Mouse (Mus musculus): ENCODE measurements around the gene Mgst2. TPM values are rescaled to one million over a fixed set of nuclear protein-coding genes. Genes with fewer than 3 reads are reported as not detected.
A peak's percentile ranks its signal among the peaks of the same experiment; 100 is the strongest.

The Mgst2 gene
- polyA plus RNA-seq, 1 experiment from 2014 or later, result 1.3 TPM

DNA sequence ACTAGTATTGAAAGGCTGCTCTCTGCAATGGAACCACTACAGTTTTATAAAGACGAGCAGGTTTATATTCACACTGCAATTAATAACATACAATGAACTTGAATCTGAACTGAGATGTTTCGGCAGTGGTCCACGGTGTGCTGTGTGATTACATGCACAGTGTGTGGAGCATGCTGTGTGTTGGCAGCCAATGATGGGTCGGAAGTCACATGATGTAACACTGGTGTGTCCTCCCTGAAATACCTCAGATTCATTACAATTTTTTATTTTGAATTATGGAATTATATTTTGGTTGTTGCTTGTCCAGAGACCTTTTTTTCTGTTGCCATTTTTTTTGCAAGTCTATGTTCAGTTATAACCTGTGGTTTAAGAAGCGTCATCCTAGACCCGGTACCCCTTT is 22.8 kb upstream of the Mgst2 start:
- Histone ChIP-seq H3K9me3 (peaks cover 4% of the 10 kb centered on the region; the same call in 1 of the 2 replicates), H3K4me1 (replicated peaks) (no peaks in the 10 kb centered on the region)
- WGBS, result 92% methylated on average over 6 of the region's 6 CpGs

DNA sequence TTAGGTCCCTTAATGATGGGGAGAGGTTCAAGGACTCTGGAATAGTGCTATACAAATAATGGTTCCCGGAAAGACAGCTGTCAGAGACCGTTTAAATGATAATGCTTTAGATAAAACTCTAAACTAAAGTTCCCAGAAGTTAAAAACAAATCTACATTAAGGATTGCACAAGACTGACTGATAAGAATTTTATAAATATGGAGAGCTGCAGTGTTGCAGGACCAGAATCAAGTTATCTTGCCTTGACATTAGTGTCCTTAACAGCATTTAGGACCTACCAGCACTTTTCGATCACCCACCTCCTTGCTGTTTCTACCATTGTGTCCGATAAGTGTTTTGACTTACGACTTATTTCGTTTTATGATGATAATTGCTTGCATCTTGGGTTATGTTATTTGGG is 21.9 kb upstream of the Mgst2 start:
- 91% methylated on average over 6 of the region's 6 CpGs for WGBS
- H3K9me3 ChIP-seq, result peaks cover 2% of the 10 kb centered on the region; the same call in 1 of the 2 replicates

More for the DNA sequence above, 22.8 kb upstream of the Mgst2 start:
- Histone ChIP-seq H3K27me3 (no peaks in the 10 kb centered on the region), H3K27ac (replicated peaks) (no peak overlapping the region), H3K9ac (no peak overlapping the region), H3K36me3 (no peaks in the 10 kb centered on the region), H3K4me3 (no peak overlapping the region), H3K4me2 (no peak overlapping the region)
- ATAC-seq (ENCODE audit: low read depth), result no peak

DNA sequence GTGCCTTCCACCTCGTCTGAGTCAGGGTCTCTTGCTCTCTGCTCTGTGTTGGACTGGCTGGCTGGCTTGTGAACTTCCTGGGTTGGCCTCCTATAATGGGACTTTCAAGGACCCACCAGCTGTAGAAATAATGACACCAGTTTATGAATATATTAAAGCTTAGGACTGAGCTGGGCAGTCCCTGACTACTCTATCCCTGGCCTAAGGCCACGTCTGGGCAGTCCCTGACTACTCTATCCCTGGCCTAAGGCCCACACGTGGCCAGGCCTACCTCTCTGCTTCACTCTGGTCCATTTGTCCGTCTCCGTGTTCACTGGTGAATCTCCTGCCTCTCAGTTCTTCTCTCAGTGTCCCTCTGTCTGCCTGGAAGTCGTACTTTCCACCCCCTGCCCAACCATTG is 14.7 kb upstream of the Mgst2 start:
- Histone ChIP-seq H3K4me3 (no peak overlapping the region), H3K9ac (no peak overlapping the region), H3K27me3 (no peaks in the 10 kb centered on the region), H3K36me3 (no peaks in the 10 kb centered on the region), H3K4me1 (replicated peaks) (0 out of 2 replicates have a peak, but pooled peaks cover 6% of the 10 kb centered on the region), H3K27ac (replicated peaks) (no peak overlapping the region), H3K9me3 (no peaks in the 10 kb centered on the region), H3K4me2 (no peak overlapping the region)
- ATAC-seq (ENCODE audit: low read depth), result no peak
- WGBS, result 88% methylated on average over 6 of the region's 6 CpGs

More for the DNA sequence above, 21.9 kb upstream of the Mgst2 start:
- ATAC-seq (ENCODE audit: low read depth), result no peak
- Histone ChIP-seq H3K4me1 (replicated peaks) (no peaks in the 10 kb centered on the region), H3K4me3 (no peak overlapping the region), H3K36me3 (no peaks in the 10 kb centered on the region), H3K4me2 (no peak overlapping the region), H3K27ac (replicated peaks) (no peak overlapping the region), H3K27me3 (no peaks in the 10 kb centered on the region), H3K9ac (no peak overlapping the region)

DNA sequence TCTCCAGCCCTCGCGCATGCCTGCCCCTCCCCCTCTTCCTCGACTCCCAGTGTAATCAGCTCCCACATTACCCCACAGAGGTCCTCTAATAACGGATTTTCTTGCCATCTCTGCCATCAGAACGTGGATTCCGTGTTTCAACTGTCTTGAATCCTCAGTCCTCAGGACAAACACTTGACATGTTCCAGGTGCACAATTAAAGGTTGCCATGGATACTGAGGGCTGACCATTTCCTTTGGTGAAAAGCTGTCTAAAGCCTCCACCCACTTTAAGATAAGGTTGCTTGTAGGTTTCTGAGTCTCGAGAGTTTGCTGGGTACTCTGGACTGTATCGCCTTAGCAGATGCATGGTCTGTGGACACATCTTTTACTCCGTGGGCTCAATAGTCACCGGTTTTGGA is 13.9 kb upstream of the Mgst2 start:
- H3K27ac ChIP-seq (replicated peaks), result no peak overlapping the region
- no peak overlapping the region for H3K4me2 ChIP-seq
- no peak overlapping the region for H3K4me3 ChIP-seq
- WGBS, result 81% methylated on average over 10 of the region's 10 CpGs
- no peaks in the 10 kb centered on the region for H3K27me3 ChIP-seq
- H3K36me3 ChIP-seq, result no peaks in the 10 kb centered on the region
- 0 out of 2 replicates have a peak, but pooled peaks cover 6% of the 10 kb centered on the region for H3K4me1 ChIP-seq (replicated peaks)
- no peak overlapping the region for H3K9ac ChIP-seq
- ATAC-seq (ENCODE audit: low read depth), result no peak
- no peaks in the 10 kb centered on the region for H3K9me3 ChIP-seq

DNA sequence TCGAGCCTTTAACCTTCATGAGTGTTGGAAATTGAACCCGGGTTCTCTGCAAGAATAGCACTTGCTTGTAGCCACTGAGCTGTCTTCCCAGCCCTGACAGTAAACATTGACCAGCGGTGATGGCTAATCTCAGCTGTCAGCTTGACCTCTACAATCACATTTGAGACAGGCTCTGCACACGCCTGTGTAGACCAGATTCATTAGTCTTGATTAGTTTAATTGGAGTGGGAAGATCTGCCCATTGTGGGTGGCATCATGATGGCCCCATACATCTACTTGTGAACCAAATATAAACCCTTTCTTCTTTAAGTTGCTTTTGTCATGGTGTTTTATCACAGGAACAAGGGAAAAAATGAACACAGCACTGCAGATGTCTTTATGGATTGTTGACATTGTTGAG is 12.8 kb upstream of the Mgst2 start:
- no peak for ATAC-seq (ENCODE audit: low read depth)
- Histone ChIP-seq H3K4me3 (no peak overlapping the region), H3K36me3 (no peaks in the 10 kb centered on the region), H3K9me3 (no peaks in the 10 kb centered on the region), H3K4me2 (no peak overlapping the region), H3K27me3 (no peaks in the 10 kb centered on the region), H3K4me1 (replicated peaks) (peaks cover 11% of the 10 kb centered on the region), H3K27ac (replicated peaks) (no peak overlapping the region), H3K9ac (no peak overlapping the region)
- WGBS, result 91% methylated on average over 4 of the region's 4 CpGs

DNA sequence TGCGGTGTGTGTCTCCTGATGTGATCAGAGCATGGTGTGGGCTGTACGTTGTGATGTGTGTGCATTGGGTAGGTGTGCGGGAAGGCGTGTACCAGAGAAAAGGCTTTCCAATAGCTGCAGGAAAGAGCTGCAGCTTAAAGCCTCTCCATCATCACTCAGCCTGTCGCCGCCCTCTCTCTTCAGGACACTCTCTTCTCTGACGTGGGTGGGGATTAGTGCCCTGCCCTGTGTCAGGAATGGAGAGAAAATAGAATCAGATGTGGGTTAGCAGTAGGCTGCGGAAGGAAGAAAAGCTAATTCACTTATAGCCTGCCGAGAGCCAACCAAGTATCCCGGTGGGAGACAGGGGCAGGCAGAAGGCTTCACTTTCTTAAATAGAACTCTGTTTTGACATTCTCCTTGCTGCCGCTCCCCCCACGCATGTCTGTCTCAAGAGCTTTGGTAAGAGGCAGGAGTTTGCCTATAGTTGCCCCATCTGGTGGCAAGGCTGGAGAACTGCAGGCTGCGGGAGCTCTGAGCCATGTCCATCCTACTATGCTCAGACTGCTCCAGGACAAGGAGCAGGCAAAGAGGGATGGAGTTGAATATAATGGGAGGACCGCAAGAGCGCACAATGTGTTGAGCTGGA is 12.0 kb upstream of the Mgst2 start:
- H3K27ac ChIP-seq (replicated peaks), result no peak overlapping the region
- H3K9ac ChIP-seq, result no peak overlapping the region
- ATAC-seq (ENCODE audit: low read depth), result no peak
- peaks cover 18% of the 10 kb centered on the region for H3K4me1 ChIP-seq (replicated peaks)
- no peak overlapping the region for H3K4me3 ChIP-seq
- H3K9me3 ChIP-seq, result no peaks in the 10 kb centered on the region
- H3K4me2 ChIP-seq, result peak overlapping the region; percentile 26
- H3K27me3 ChIP-seq, result no peaks in the 10 kb centered on the region
- WGBS, result 48% methylated on average over 15 of the region's 15 CpGs
- H3K36me3 ChIP-seq, result no peaks in the 10 kb centered on the region

DNA sequence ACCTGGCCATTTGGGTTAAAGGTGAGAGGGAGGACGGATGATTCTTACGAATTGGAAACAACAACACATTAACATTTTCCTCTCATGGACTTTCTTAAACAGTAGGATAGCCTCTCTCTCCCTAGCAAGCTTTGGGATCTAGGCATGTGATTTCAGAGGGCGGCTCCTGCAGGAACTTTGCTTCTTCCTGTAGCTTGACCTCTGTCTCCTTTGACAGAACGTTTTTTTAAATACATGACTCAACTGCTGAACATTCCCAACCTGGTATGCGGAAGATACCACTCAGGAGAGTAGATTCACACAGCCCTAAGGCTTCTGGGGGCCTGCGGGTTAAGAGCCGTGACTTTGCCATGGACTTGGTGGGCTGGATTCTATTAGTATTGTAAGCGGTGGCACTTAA is 10.7 kb upstream of the Mgst2 start:
- Histone ChIP-seq H3K9ac (no peak overlapping the region), H3K9me3 (no peaks in the 10 kb centered on the region), H3K4me2 (no peak overlapping the region), H3K27ac (replicated peaks) (no peak overlapping the region), H3K36me3 (no peaks in the 10 kb centered on the region), H3K27me3 (no peaks in the 10 kb centered on the region), H3K4me3 (no peak overlapping the region), H3K4me1 (replicated peaks) (peaks cover 19% of the 10 kb centered on the region)
- WGBS, result 88% methylated on average over 8 of the region's 8 CpGs
- no peak for ATAC-seq (ENCODE audit: low read depth)

DNA sequence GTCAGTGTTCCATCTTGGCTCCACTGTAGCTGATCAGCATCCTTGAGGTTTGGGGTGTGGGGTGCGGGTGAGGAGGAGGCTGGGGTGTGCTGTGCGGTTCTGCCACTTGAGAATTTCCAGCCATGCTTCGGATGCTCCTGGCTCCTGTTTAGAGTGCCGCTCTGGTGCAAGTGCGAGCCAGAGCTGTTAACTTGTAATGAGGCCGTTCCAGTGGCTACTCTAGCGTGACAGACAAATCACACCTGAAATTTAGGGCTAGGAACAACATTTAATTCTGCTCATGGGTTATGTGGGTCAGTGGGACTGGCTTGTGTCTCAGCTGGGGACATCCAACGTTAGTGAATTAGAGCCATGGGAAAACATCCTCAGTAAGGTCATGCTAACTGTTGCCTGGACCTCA is 10.2 kb upstream of the Mgst2 start:
- H3K4me1 ChIP-seq (replicated peaks), result peaks cover 19% of the 10 kb centered on the region
- no peaks in the 10 kb centered on the region for H3K36me3 ChIP-seq
- no peaks in the 10 kb centered on the region for H3K27me3 ChIP-seq
- ATAC-seq (ENCODE audit: low read depth), result no peak
- H3K4me3 ChIP-seq, result no peak overlapping the region
- 81% methylated on average over 8 of the region's 8 CpGs for WGBS
- no peak overlapping the region for H3K4me2 ChIP-seq
- H3K27ac ChIP-seq (replicated peaks), result no peak overlapping the region
- no peak overlapping the region for H3K9ac ChIP-seq
- H3K9me3 ChIP-seq, result no peaks in the 10 kb centered on the region

DNA sequence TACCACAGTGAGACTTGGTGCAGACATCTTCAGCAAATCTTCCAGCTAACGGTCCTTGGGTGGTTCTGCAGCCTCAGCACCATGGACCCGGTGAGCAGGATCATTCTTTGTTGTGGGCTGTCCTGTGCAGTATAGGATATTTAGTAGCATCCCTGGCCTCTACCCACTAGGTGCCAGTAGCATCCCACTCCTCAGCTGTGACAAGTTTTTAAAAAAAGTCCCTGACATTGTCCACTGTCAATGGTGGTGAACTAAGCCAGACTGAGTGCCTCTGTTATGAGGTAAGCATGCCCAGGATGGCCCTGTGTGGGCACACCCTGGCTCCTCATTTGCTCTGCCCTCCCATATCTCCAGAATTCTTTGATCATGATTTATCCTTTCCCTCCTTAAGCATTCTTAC is 9.0 kb upstream of the Mgst2 start:
- ATAC-seq (ENCODE audit: low read depth), result peak; percentile 73
- WGBS, result 71% methylated on average over 2 of the region's 2 CpGs
- no peaks in the 10 kb centered on the region for H3K36me3 ChIP-seq
- no peak overlapping the region for H3K27ac ChIP-seq (replicated peaks)
- H3K4me2 ChIP-seq, result no peak overlapping the region
- no peaks in the 10 kb centered on the region for H3K27me3 ChIP-seq
- no peak overlapping the region for H3K9ac ChIP-seq
- H3K9me3 ChIP-seq, result no peaks in the 10 kb centered on the region
- no peak overlapping the region for H3K4me3 ChIP-seq
- peaks cover 19% of the 10 kb centered on the region for H3K4me1 ChIP-seq (replicated peaks)

DNA sequence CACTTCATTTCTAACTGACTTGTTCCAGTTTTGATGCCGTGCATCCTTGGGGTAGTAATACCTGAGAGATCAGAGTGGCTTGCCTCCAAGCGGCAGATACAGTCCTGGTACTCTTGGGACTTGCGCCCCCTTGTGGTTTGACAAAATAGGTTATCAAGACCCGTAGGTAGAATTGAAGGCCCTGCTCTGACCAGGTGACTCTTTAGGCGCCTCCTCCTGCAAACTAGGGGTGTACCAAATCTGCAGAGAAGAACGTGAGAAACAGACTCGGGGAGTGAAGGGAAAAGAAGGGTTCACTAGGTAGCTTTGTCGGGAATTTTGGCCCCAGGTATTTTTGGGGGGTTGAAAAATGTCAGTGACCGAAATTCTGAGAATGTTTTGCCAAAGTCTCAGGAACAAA is 7.9 kb upstream of the Mgst2 start:
- Histone ChIP-seq H3K4me3 (no peak overlapping the region), H3K27me3 (no peaks in the 10 kb centered on the region), H3K36me3 (no peaks in the 10 kb centered on the region), H3K9me3 (no peaks in the 10 kb centered on the region), H3K27ac (replicated peaks) (peak overlapping the region; percentile 13; the same call in 1 of the 2 replicates), H3K4me2 (peak overlapping the region; percentile 45), H3K9ac (peak overlapping the region; percentile 26; the same call in 1 of the 2 replicates), H3K4me1 (replicated peaks) (peaks cover 19% of the 10 kb centered on the region)
- 5% methylated on average over 9 of the region's 9 CpGs for WGBS
- no peak for ATAC-seq (ENCODE audit: low read depth)

DNA sequence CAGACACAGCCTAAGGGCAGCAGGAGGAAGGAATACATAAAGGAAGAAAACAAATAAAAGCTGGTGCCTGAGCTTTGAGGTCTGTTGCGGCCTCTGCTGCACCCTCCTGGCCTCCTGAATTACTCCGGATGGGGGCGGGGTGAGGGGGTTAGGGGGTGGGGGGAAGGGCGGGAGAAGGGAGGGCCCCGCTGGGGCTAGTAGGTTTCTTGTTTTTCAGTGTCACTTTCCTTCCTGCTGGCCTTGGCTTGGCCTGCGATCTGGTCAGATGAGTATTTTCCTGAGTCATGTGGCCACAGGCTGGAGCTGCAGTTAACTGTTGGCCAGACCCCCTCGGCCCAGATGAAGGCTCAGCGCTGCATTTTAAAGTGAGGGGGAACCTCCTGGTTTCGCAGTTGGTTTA is 7.5 kb upstream of the Mgst2 start:
- H3K27me3 ChIP-seq, result no peaks in the 10 kb centered on the region
- ATAC-seq (ENCODE audit: low read depth), result no peak
- peak overlapping the region; percentile 13; the same call in 1 of the 2 replicates for H3K27ac ChIP-seq (replicated peaks)
- WGBS, result 1% methylated on average over 9 of the region's 9 CpGs
- peak overlapping the region; percentile 8; the same call in 1 of the 2 replicates for H3K4me3 ChIP-seq
- no peaks in the 10 kb centered on the region for H3K9me3 ChIP-seq
- H3K4me1 ChIP-seq (replicated peaks), result peaks cover 19% of the 10 kb centered on the region
- H3K36me3 ChIP-seq, result no peaks in the 10 kb centered on the region
- peak overlapping the region; percentile 26; the same call in 1 of the 2 replicates for H3K9ac ChIP-seq
- H3K4me2 ChIP-seq, result peak overlapping the region; percentile 45

DNA sequence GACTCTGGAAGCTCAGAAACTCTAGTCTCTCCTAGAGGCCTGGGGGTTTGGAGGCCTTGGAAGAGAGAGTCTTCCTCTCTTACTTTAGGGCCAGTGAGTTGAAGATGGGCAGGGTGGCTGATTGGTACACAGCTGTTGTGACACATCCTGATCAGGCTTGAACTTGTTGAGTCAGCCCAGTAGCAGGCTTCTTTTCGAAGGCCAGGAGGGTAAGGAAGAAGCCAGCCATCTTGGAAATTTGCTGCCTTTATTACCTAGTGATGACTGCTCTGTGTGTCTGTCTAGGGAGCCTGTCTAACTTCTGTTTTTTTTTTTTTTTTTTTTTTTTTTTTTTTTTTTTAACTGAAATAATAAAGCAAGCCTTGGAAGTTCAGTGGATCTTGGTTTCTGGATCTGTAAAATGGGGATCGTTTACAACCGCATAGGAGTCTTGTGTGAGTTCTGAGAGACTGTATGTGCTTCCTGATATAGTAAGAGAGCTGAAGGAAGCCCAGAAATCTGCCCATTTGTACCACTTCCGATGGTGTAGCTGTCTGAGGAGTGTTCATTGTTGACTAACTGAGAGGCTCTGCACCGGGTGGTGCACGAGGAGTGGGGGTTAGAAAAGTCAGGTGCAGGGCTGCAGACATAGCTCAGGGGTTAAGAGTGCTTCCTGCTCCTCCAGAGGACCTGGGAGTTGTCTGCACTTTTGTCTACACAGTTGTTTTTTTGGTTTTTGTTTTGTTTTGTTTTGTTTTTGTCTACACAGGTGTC is 5.7 kb upstream of the Mgst2 start:
- Histone ChIP-seq H3K27me3 (no peaks in the 10 kb centered on the region), H3K27ac (replicated peaks) (no peak overlapping the region), H3K9me3 (no peaks in the 10 kb centered on the region), H3K36me3 (no peaks in the 10 kb centered on the region), H3K4me3 (no peak overlapping the region), H3K9ac (no peak overlapping the region), H3K4me1 (replicated peaks) (peaks cover 13% of the 10 kb centered on the region), H3K4me2 (no peak overlapping the region)
- 86% methylated on average over 6 of the region's 6 CpGs for WGBS
- ATAC-seq (ENCODE audit: low read depth), result no peak

All from neural tube, embryonic 13.5 days (tissue).